In genomic region chr13:58469731-58470130, GRCm38 (mm10) we compare ENCODE assay signal across 11 mouse cellular contexts.
DNase-seq lines count a peak whose midpoint lies in the region; ATAC-seq and TF ChIP-seq lines count a peak whose summit lies in the region.
"Had no signal": no experiment of that assay in that cellular context is flagged by ENCODE, and none has a peak within 500 bp of the region (broad histone marks: within the 10 kb centered on the region; RNA-seq: fewer than 3 reads in every experiment).

No protein-coding gene starts in this region.

- TF ChIP-seq CTCF in intestine, postnatal 0 days (IDR thresholded peaks at IDR 0.05; ENCODE audit: low read depth), result no peak

- no peak overlapping the region for H3K4me2 ChIP-seq in neural tube, embryonic 15.5 days
- 0 out of 2 replicates have a peak overlapping the region, but pooled peaks have one; percentile 1 for H3K4me2 ChIP-seq in limb, embryonic 12.5 days
- H3K4me2 ChIP-seq in intestine, postnatal 0 days (replicated peaks; ENCODE audit: low read depth), result no peak overlapping the region
- H3K4me2 ChIP-seq: forebrain, embryonic 13.5 days had no signal

- H3K9ac ChIP-seq in neural tube, embryonic 15.5 days (replicated peaks), result no peak overlapping the region
- no peak overlapping the region for H3K9ac ChIP-seq in limb, embryonic 12.5 days (replicated peaks)
- no peak overlapping the region for H3K9ac ChIP-seq in intestine, postnatal 0 days (ENCODE audit: low read depth, low read length)
- H3K9ac ChIP-seq: forebrain, embryonic 13.5 days had no signal

- no peaks in the 10 kb centered on the region for H3K36me3 ChIP-seq in neural tube, embryonic 15.5 days
- H3K36me3 ChIP-seq in limb, embryonic 12.5 days, result no peaks in the 10 kb centered on the region
- no peaks in the 10 kb centered on the region for H3K36me3 ChIP-seq in intestine, postnatal 0 days (ENCODE audit: control insufficient read depth, insufficient read depth)

- DNase-seq in heart, adult 8-10 months (ENCODE audit: low spot score), result peak; percentile 13
- no peak for DNase-seq in heart, postnatal 4 days
- DNase-seq in neural tube, embryonic 10.5 days (ENCODE audit: extremely low spot score, low spot score), result peak; percentile 52
- no peak for DNase-seq in layer of hippocampus, adult 18-20 months (ENCODE audit: low spot score in 2 of 2)
- no peak for DNase-seq in cerebellum, adult 11-12 months
- DNase-seq: cerebellum, postnatal 14 days; thymus, adult 2 months had no signal

- H3K4me1 ChIP-seq in neural tube, embryonic 15.5 days, result peaks cover 23% of the 10 kb centered on the region
- H3K4me1 ChIP-seq in limb, embryonic 12.5 days (replicated peaks), result peaks cover 8% of the 10 kb centered on the region
- 0 out of 2 replicates have a peak, but pooled peaks cover 7% of the 10 kb centered on the region for H3K4me1 ChIP-seq in intestine, postnatal 0 days (replicated peaks; ENCODE audit: control insufficient read depth, insufficient read depth, low read length)

- WGBS in neural tube, embryonic 15.5 days, result 13% methylated on average over 6 of the region's 6 CpGs
- 25% methylated on average over 6 of the region's 6 CpGs for WGBS in limb, embryonic 12.5 days
- WGBS in intestine, postnatal 0 days, result 33% methylated on average over 6 of the region's 6 CpGs

- ATAC-seq in neural tube, embryonic 15.5 days (ENCODE audit: low FRiP score), result no peak
- no peak for ATAC-seq in limb, embryonic 12.5 days (ENCODE audit: insufficient number of reproducible peaks, insufficient read depth, low FRiP score, low TSS enrichment, low read depth)
- ATAC-seq in intestine, postnatal 0 days, result no peak
- ATAC-seq: forebrain, embryonic 13.5 days had no signal

- H3K27me3 ChIP-seq in neural tube, embryonic 15.5 days (replicated peaks), result 0 out of 2 replicates have a peak, but pooled peaks cover 3% of the 10 kb centered on the region
- peaks cover 39% of the 10 kb centered on the region for H3K27me3 ChIP-seq in limb, embryonic 12.5 days
- H3K27me3 ChIP-seq in intestine, postnatal 0 days (replicated peaks; ENCODE audit: control insufficient read depth, insufficient read depth, low read length), result peaks cover 19% of the 10 kb centered on the region; the same call in 1 of the 2 replicates

- no peak overlapping the region for H3K4me3 ChIP-seq in neural tube, embryonic 15.5 days (replicated peaks)
- no peak overlapping the region for H3K4me3 ChIP-seq in limb, embryonic 12.5 days (replicated peaks)
- H3K4me3 ChIP-seq in intestine, postnatal 0 days (ENCODE audit: low read depth, low read length), result no peak overlapping the region
- H3K4me3 ChIP-seq: forebrain, embryonic 13.5 days had no signal

- H3K27ac ChIP-seq in neural tube, embryonic 15.5 days (replicated peaks), result no peak overlapping the region
- no peak overlapping the region for H3K27ac ChIP-seq in limb, embryonic 12.5 days
- H3K27ac ChIP-seq in intestine, postnatal 0 days (ENCODE audit: low read depth, low read length), result no peak overlapping the region
- H3K27ac ChIP-seq: forebrain, embryonic 13.5 days had no signal

- no peaks in the 10 kb centered on the region for H3K9me3 ChIP-seq in neural tube, embryonic 15.5 days (replicated peaks)
- no peaks in the 10 kb centered on the region for H3K9me3 ChIP-seq in limb, embryonic 12.5 days
- H3K9me3 ChIP-seq in intestine, postnatal 0 days (ENCODE audit: control insufficient read depth), result no peaks in the 10 kb centered on the region
- H3K9me3 ChIP-seq: forebrain, embryonic 13.5 days had no signal

Comparison
In these comparisons a context has a peak if more than half of its experiments do, and no peak if none do; other contexts are left out.
1. DNase-seq: peak in heart, adult 8-10 months (single experiment) and neural tube, embryonic 10.5 days (single experiment); none in heart, postnatal 4 days (single experiment), layer of hippocampus, adult 18-20 months (0 of 2) and cerebellum, adult 11-12 months (single experiment).